Mouse (Mus musculus): ENCODE results near the gene Ubl7.
"Not testable (repeated sequence)": the region's sequence is repeated elsewhere in the genome, so short reads cannot be mapped to it uniquely, and the experiment has no call there.

Ubl7 gene

DNA sequence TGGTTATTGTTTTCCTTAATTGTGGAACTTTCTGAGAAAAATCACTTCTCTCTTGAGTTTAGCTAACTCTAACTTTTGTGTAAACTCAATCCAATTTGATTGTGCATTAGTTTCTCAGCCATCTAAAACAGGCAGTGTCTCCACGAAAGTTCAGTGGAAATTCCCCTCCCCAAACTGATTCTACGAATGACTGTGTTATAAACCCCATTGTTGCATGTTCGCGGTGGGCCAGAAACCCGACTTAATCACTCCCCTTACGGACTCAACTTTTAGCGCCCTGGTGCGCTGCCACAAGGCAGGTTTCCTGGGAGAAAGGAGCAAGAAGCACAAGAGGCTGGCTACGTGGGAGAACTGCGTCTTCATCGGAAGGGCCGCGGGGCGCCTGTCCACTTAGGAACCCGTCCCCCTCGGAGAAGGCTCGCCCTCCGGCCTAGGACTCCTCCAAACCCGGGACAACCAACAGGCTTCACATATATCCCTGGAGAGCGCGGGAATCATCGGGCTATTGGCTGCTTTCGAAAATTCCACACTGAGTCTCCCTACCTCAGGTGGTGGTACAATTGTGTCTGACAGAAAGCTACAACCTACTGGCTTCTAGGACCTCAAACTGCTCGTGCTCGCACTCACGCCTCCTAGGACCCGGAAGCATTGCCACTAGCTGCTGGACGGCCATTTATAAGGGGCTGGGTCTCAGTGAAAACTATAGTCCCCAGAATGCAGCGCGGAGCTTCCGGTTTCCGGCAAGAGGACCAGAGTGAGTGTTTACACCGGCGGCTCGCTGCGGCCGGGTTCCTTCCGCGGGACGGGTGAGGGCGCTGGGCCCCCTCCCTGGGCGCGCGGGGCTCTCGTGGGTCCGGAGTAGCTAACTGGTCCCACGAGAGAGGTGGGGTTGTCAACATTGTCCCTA, at the start of gene Ubl7:
TSS of gene Ubl7 (plus strand) at position 726 of the 907 bp plus-strand sequence.
- peak; percentile 93 for DNase-seq

DNA sequence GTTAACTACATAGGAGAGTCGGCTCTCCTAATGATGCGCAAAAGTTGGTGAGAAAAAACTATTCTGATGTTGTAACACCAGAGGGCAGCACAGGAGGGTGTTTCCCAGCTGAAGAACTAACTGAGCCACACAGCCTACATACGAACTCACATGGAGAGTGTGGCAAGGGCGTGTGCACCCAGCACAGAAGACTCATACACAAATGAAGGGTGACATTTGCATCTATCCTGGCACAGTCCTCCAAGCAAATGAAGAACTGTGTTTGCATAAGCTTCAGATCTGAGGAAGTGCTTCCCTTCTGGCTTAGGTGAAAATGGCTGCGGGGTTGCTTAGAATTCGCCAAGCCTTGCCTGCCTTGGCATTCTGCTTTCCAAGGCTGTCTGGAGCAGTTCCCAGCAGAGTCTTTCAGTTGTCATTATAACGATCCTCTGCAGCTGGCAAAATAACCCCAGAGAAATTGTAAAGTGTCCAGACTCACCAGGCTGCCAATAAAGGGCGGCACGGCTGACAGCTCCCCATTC, 48.8 kb upstream of the Ubl7 start:
- DNase-seq = peak; percentile 72

- DNase-seq = no peak
Observed at GRCm38 (mm10) chr9:57864336-57864735, 46.4 kb upstream of the Ubl7 start.

GRCm38 (mm10) chr9:57866530-57866929, 44.2 kb upstream of the Ubl7 start:
- DNase-seq = peak; percentile 50

DNA sequence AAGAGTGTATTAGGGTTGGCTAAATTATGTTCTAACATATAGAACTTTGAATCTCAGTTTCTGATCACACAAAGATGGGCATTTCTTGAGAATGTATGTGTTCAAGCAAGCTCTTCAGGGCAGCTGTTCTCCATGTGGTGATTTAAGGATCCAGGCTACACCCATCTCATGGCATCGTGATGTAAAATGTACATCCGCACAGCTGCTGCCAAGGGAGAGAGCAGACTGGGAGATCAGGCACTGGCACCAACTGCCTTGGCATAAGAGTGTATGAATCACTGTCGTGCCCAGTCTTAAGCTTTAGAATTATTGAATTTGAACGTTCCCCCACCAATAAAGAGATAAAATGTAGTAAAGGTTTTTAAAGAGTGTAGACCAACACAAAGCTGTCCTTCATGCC, 43.5 kb upstream of the Ubl7 start:
- DNase-seq = no peak

GRCm38 (mm10) chr9:57867880-57868279, 42.9 kb upstream of the Ubl7 start:
- DNase-seq = no peak

GRCm38 (mm10) chr9:57868767-57869166, 42.0 kb upstream of the Ubl7 start:
- no peak for DNase-seq

GRCm38 (mm10) chr9:57870273-57870816, 40.4 kb upstream of the Ubl7 start:
- no peak for DNase-seq

DNA sequence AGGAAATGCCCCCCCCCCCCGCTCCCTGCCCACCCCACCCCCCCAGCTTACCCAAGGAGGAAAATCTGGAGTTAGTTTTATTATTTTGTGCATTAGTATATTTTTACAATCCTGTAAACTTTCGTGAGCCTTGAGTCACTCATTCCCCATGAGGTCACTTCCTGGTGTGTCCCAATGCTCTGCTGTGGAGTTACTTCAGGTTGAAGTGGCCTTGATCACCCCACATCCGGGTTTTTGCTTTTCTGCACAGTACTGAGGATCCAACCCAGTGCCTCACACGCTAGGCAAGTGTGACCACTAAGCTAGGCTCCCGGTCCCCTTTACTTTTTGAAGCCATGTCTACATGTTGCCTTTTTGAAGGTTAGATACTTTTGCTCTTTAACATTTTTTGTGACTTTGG, 36.6 kb upstream of the Ubl7 start:
- DNase-seq = no peak

- no peak for DNase-seq
Observed at GRCm38 (mm10) chr9:57874994-57875393, 35.8 kb upstream of the Ubl7 start.

- DNase-seq = no peak
Observed at GRCm38 (mm10) chr9:57879213-57879612, 31.6 kb upstream of the Ubl7 start.

DNA sequence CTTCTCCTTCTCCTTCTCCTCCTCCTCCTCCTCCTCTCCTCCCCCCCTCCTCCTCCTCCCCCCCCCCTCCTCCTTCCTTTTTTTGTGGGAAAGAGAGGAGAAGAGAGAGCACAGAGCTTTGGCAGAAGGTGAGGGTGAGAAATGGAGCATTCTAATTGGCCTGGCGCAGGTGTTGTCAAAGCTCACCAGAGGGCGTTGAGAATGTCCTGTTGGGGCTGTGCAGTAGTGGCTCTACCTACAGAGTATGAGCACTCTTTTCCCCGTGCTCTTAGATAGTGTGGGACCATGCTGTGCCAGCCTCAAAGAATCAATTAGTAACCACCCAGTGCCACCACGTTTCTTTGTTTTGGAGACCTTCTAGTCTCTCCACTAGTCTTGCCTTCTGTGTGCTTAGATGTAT, 30.5 kb upstream of the Ubl7 start:
- peak; percentile 11 for DNase-seq

GRCm38 (mm10) chr9:57881781-57882180, 29.0 kb upstream of the Ubl7 start:
- DNase-seq = not testable (repeated sequence)

DNA sequence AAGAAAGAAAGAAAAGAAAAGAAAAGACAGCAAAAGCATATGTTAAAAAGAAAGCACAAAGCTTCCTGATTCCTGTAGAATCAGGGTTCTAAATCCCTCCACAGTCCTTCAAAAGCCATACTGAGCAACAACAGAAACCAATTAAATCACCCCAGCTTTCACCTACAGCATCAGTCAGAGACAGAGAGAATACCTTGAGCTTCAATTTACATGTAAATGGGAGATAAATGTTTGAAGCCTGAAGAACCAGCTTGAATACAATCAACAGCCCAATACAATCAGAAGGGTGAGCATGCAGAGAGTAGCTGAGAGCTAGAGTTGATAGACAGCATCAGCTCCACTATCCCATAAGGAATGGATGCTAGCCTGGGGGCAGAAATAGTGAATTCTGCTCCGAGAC, 27.4 kb upstream of the Ubl7 start:
- no peak for DNase-seq

DNA sequence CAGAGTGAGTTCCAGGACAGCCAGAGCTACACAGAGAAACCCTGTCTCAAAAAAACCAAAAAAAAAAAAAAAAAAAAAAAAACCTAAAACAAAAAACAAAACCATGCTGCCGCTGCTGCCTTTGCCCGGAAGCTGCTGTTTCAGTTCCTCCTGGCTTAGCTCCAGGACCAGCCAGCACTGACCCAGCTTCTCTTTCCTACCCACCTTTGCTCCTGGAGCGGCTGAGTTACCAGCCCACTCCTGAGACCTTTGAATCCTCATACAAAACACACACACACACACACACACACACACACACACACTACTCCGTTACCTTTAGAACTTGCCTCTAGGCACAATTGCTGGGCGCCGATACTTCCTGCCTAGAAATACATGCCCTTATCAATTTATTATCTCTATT, 22.7 kb upstream of the Ubl7 start:
- peak; percentile 9 for DNase-seq

GRCm38 (mm10) chr9:57900478-57900877, 10.3 kb upstream of the Ubl7 start:
- DNase-seq = no peak

DNA sequence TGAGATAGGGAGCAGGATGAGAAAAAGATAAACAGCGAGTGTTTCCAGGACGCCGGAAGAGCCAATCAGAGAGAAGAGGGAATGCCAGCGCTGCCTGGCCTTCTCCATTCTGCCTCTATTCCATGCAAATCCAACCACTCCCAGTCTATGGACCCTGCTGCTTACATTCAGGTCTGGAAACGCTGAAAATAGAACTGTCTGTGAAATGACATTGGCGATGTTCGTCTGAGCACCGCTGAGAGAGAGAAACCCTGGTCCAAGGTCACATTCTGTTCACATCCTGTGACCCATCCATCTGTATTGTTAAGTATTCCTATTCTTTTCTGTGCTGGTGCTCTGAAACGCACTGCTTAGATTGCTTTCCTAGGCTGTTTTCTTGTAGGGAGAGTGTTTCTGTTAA, 9.6 kb upstream of the Ubl7 start:
- no peak for DNase-seq

GRCm38 (mm10) chr9:57901601-57902000, 9.2 kb upstream of the Ubl7 start:
- no peak for DNase-seq

GRCm38 (mm10) chr9:57902132-57902531, 8.6 kb upstream of the Ubl7 start:
- DNase-seq = no peak

GRCm38 (mm10) chr9:57903589-57904249, 7.1 kb upstream of the Ubl7 start:
- no peak for DNase-seq

- DNase-seq = no peak
Observed at GRCm38 (mm10) chr9:57904250-57904644, 6.5 kb upstream of the Ubl7 start.

- DNase-seq = no peak
Observed at GRCm38 (mm10) chr9:57907206-57907605, 3.6 kb upstream of the Ubl7 start.

DNA sequence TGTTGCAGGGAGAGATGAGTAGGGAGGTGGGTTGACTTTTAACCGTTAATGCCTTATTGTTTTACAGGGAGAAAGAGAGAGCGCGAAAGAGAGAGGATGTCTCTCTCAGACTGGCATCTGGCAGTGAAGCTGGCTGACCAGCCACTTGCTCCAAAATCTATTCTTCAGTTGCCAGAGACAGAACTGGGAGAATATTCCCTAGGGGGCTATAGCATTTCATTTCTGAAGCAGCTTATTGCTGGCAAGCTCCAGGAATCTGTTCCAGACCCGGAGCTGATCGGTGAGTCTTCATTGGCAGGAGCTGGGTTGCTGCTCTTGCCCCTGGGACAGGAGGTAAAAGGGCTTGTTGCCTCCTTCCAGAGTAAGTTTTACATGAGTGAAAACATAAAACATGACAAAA, 1.8 kb downstream of the Ubl7 start:
- no peak for DNase-seq

Measured in thymus, postnatal 14 days (tissue).